Mouse (Mus musculus) stomach, postnatal 0 days (tissue): ENCODE data around the gene Plxna4. TPM values are rescaled to one million over a fixed set of nuclear protein-coding genes. Genes with fewer than 3 reads are reported as not detected.

Source experiments
- ATAC-seq: fragments of 200-750 bp; cut with Nextera tagmentation; 2 replicates; pipeline ENCODE4 v1.8.0; 2017; ENCODE audit not compliant: low FRiP score, low TSS enrichment
- DNase-seq: peaks from one replicate; pipeline ENCODE4 v3.0.0-alpha.2; 2016; ENCODE audit warnings: low spot score
- H3K27ac ChIP-seq: fragments of 300-500 bp; sonication (generic); replicated peaks from 2 replicates; pipeline ENCODE4 v1.5.1; 2014; ENCODE audit warnings: mild to moderate bottlenecking, control low read depth
- H3K27me3 ChIP-seq: fragments of 300-500 bp; sonication (generic); 2 replicates; pipeline ENCODE4 v1.6.1; 2014; ENCODE audit warnings: low read length; ENCODE audit not compliant: control insufficient read depth, insufficient read depth
- H3K36me3 ChIP-seq: fragments of 300-500 bp; sonication (generic); 2 replicates; pipeline ENCODE4 v1.6.1; 2014; ENCODE audit warnings: low read length, mixed read lengths; ENCODE audit not compliant: control insufficient read depth, insufficient read depth
- H3K4me1 ChIP-seq: fragments of 300-500 bp; sonication (generic); replicated peaks from 2 replicates; pipeline ENCODE4 v1.6.1; 2014; ENCODE audit warnings: antibody characterized with exemption; ENCODE audit not compliant: control insufficient read depth, insufficient read depth
- H3K4me2 ChIP-seq: fragments of 300-500 bp; sonication (generic); replicated peaks from 2 replicates; pipeline ENCODE4 v1.6.1; 2014; ENCODE audit warnings: low read depth, mild to moderate bottlenecking, control low read depth, moderate library complexity
- H3K4me3 ChIP-seq: fragments of 300-500 bp; sonication (generic); 2 replicates; pipeline ENCODE4 v1.5.1; 2014; ENCODE audit warnings: low read depth, low read length, control low read depth
- H3K9ac ChIP-seq: fragments of 300-500 bp; sonication (generic); 2 replicates; pipeline ENCODE4 v1.6.1; 2014; ENCODE audit warnings: mild to moderate bottlenecking, low read length, control low read depth, mixed read lengths
- H3K9me3 ChIP-seq: fragments of 300-500 bp; sonication (generic); 2 replicates; pipeline ENCODE4 v1.6.1; 2016; ENCODE audit warnings: low read length; ENCODE audit not compliant: control insufficient read depth
- CTCF ChIP-seq: IDR thresholded peaks from 2 replicates; pipeline ENCODE4 v1.5.1; 2016; ENCODE audit warnings: antibody characterized with exemption, low read depth, mild to moderate bottlenecking, moderate library complexity
- EP300 ChIP-seq: optimal IDR thresholded peaks from 2 replicates; pipeline ENCODE3; 2016; ENCODE audit warnings: antibody characterized with exemption
- WGBS: fragments of 180-500 bp; shearing (Covaris S2); extraction: QIAGEN DNeasy Blood & Tissue Kit; methylation state at CpG from one replicate; pipeline ENCODE4 v1.1.7; 2014; 5-methylcytosine and 5-hydroxymethylcytosine counted together
- polyA plus RNA-seq: library from polyadenylated mRNA; unstranded; fragments of >200 nt; fragmentation: Nextera tagmentation; extraction: Ambion mirVana; gene quantifications from 2 replicates; pipeline ENCODE4 v1.2.1, GENCODE M21; 2015

The Plxna4 gene
- polyA plus RNA-seq, 1 experiment from 2014 or later, result 1.1 TPM

- DNase-seq (no peak), ATAC-seq (no peak)
- H3K27me3 ChIP-seq, result no peaks in the 10 kb centered on the region
- no peaks in the 10 kb centered on the region for H3K4me1 ChIP-seq
- H3K36me3 ChIP-seq, result no peaks in the 10 kb centered on the region
- H3K4me3 ChIP-seq, result no peak overlapping the region
- no peak overlapping the region for H3K27ac ChIP-seq
- WGBS, result 91% methylated on average over 4 of the region's 4 CpGs
- H3K4me2 ChIP-seq, result no peak overlapping the region
- no peaks in the 10 kb centered on the region for H3K9me3 ChIP-seq
- TF ChIP-seq EP300 (no peak), CTCF (no peak)
- H3K9ac ChIP-seq, result no peak overlapping the region
These were observed 47.8 kb downstream of the Plxna4 start for GRCm38 (mm10) chr6:32540155-32540554.

GRCm38 (mm10) chr6:32533962-32534740, 53.8 kb downstream of the Plxna4 start:
- Histone ChIP-seq H3K4me3 (no peak overlapping the region), H3K4me2 (no peak overlapping the region), H3K27ac (no peak overlapping the region), H3K27me3 (no peaks in the 10 kb centered on the region), H3K36me3 (no peaks in the 10 kb centered on the region), H3K9me3 (no peaks in the 10 kb centered on the region), H3K9ac (no peak overlapping the region), H3K4me1 (no peaks in the 10 kb centered on the region)
- DNase-seq (no peak), ATAC-seq (no peak)
- 65% methylated on average over 3 of the region's 3 CpGs for WGBS
- TF ChIP-seq EP300 (no peak), CTCF (no peak)

GRCm38 (mm10) chr6:32528081-32528570, 59.9 kb downstream of the Plxna4 start:
- H3K9ac ChIP-seq, result no peak overlapping the region
- no peak overlapping the region for H3K27ac ChIP-seq
- 71% methylated on average over 8 of the region's 8 CpGs for WGBS
- no peak for TF ChIP-seq EP300
- ATAC-seq (no peak), DNase-seq (no peak)
- H3K4me3 ChIP-seq, result no peak overlapping the region
- H3K9me3 ChIP-seq, result no peaks in the 10 kb centered on the region
- no peaks in the 10 kb centered on the region for H3K4me1 ChIP-seq
- no peaks in the 10 kb centered on the region for H3K27me3 ChIP-seq
- H3K4me2 ChIP-seq, result no peak overlapping the region
- no peaks in the 10 kb centered on the region for H3K36me3 ChIP-seq

- H3K9me3 ChIP-seq, result no peaks in the 10 kb centered on the region
- ATAC-seq (no peak), DNase-seq (no peak)
- TF ChIP-seq EP300, result no peak
- no peak for TF ChIP-seq CTCF
- H3K4me3 ChIP-seq, result no peak overlapping the region
- whole genome bisulfite sequencing, result 87% methylated on average over 7 of the region's 7 CpGs
- no peaks in the 10 kb centered on the region for H3K4me1 ChIP-seq
- no peaks in the 10 kb centered on the region for H3K36me3 ChIP-seq
- no peak overlapping the region for H3K9ac ChIP-seq
- no peaks in the 10 kb centered on the region for H3K27me3 ChIP-seq
- H3K4me2 ChIP-seq, result no peak overlapping the region
- H3K27ac ChIP-seq, result no peak overlapping the region
These were observed 60.5 kb downstream of the Plxna4 start for GRCm38 (mm10) chr6:32527518-32527917.

- Histone ChIP-seq H3K36me3 (no peaks in the 10 kb centered on the region), H3K27me3 (no peaks in the 10 kb centered on the region), H3K4me2 (no peak overlapping the region), H3K9ac (no peak overlapping the region), H3K4me1 (no peaks in the 10 kb centered on the region), H3K9me3 (no peaks in the 10 kb centered on the region), H3K4me3 (no peak overlapping the region), H3K27ac (no peak overlapping the region)
- TF ChIP-seq EP300 (no peak), CTCF (no peak)
- WGBS, result 59% methylated on average over 5 of the region's 5 CpGs
- ATAC-seq (no peak), DNase-seq (no peak)
These were observed 61.2 kb downstream of the Plxna4 start for GRCm38 (mm10) chr6:32526762-32527161.

GRCm38 (mm10) chr6:32520097-32520496, 67.9 kb downstream of the Plxna4 start:
- no peaks in the 10 kb centered on the region for H3K4me1 ChIP-seq
- H3K9me3 ChIP-seq, result no peaks in the 10 kb centered on the region
- H3K27me3 ChIP-seq, result no peaks in the 10 kb centered on the region
- no peak for ATAC-seq
- 69% methylated on average over 4 of the region's 4 CpGs for WGBS
- no peaks in the 10 kb centered on the region for H3K36me3 ChIP-seq
- no peak overlapping the region for H3K4me3 ChIP-seq
- H3K4me2 ChIP-seq, result no peak overlapping the region
- no peak overlapping the region for H3K9ac ChIP-seq
- no peak overlapping the region for H3K27ac ChIP-seq
- DNase-seq, result no peak
- TF ChIP-seq EP300, result no peak
- TF ChIP-seq CTCF, result no peak
